Mouse (Mus musculus): ENCODE results near the gene AY074887. TPM values are rescaled to one million over a fixed set of nuclear protein-coding genes. Genes with fewer than 3 reads are reported as not detected.

AY074887 gene
- polyA plus RNA-seq (2014; fragmentation: Illumina TruSeq; extraction: RNeasy Lipid Tissue Mini Kit (QIAGEN cat#74804); ENCODE audit: low read depth, low replicate concordance): not detected

DNA sequence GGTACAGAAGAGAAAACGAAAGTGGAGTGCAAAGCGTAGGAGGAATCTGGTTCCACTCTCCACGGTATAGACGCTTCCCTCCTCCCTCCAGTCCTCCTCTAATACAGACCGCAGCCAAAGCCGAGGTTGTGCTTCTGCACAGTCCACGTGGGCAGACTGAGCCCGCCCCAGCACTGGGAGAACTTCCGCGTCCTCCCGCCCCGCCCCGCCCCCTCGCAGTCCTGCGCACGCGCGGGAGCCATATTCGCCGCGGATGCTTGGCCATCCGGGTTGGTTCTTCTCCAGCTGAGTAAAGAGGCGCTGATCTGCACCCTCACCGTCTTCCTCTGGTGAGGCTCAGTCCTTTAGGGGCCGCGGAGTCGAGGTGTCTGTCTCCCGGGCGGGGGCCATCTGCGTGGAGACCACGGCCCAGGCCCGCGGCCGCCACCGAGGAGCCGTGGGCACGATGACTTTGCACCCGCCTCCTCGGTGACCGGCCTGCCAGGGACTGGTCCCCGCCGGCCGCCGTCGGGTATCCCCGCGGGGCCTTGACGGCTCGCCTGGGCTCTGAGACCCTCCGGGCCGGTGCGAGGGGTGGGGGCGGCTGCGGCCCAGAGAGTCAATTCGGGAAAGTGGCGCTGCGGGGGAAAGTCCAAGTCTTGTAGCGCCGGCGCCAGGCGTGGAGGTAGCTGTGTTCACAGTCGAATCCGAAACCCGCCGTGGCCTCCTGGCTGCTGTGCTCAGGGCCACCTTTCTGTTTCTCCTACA, at the start of gene AY074887, which contains the start of gene Psma4:
Gene AY074887, minus strand, starts transcription at position 424 of the 747 bp plus-strand sequence.
Gene Psma4, plus strand, starts transcription at position 216 of the 747 bp plus-strand sequence.

DNA sequence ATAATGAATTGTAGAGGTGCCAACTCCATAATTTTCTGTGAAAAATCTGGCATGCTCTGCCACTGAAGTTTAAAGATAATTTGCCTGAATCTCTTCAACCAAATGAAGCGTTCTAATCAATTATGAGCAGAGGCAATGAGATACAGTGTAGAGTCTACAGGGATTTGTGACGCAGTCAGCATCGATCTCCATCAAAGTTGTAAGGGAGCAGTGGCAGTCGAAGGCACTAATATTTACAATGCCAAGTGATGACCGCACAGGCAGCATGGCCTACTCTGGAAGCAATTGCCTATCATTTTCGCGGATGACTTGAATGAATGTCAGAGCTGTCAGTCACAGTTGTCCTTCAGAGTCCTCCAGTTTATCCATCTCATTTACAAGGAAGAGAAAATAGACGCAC, 29.9 kb upstream of the AY074887 start, which contains the start of gene Chrna5:
Gene Chrna5, plus strand, starts transcription at position 207 of the 400 bp plus-strand sequence.

DNA sequence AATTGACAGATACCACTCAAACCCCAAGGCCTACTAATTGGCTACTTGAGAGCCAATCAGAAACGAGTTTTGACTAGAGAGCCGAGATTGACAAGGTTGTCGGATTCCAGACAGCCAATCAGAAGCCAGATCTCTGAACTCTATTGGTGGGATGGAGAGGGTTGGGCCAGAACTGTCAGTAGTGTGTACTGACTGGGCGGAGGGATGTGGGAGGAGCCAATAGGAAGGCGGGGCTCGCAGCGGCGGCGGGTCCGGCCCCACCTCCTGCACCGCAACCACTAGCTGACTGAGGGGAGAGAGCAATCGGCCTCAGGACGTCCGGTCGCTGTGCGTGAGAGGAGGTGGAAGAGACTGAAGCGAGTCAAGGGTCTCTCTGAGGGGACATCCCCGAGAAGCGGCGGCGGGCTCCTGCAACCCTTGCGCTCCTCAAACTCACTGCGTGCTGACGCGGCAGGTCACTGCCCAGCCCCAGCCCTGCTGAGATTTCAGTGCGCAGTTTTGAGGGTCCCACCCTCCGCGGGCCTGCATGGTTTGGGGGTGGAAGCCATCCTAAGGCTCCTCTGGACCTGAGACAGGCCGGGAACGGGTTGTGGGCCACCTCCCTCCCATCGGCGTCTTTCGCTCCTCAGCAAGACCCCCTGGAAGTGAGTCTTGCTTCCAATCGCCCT, 33.7 kb downstream of the AY074887 start, which contains the start of gene Hykk:
Gene Hykk, plus strand, starts transcription at position 274 of the 668 bp plus-strand sequence.

Other genes with a start within 250 kb of the AY074887 start
- 60.5 TPM for gene Wdr61, start 216.5 kb downstream of the AY074887 start, polyA plus RNA-seq (2014; fragmentation: Illumina TruSeq; extraction: RNeasy Lipid Tissue Mini Kit (QIAGEN cat#74804); ENCODE audit: low read depth, low replicate concordance)
- 5.5 TPM for gene Crabp1, start 186.2 kb downstream of the AY074887 start, polyA plus RNA-seq (2014; fragmentation: Illumina TruSeq; extraction: RNeasy Lipid Tissue Mini Kit (QIAGEN cat#74804); ENCODE audit: low read depth, low replicate concordance)
- 28.2 TPM for gene Ireb2, start 87.2 kb downstream of the AY074887 start, polyA plus RNA-seq (2014; fragmentation: Illumina TruSeq; extraction: RNeasy Lipid Tissue Mini Kit (QIAGEN cat#74804); ENCODE audit: low read depth, low replicate concordance)
- gene Hykk, start 33.7 kb downstream of the AY074887 start, polyA plus RNA-seq (2014; fragmentation: Illumina TruSeq; extraction: RNeasy Lipid Tissue Mini Kit (QIAGEN cat#74804); ENCODE audit: low read depth, low replicate concordance): 3.2 TPM
- 138 TPM for gene Psma4, start 208 bp downstream of the AY074887 start, polyA plus RNA-seq (2014; fragmentation: Illumina TruSeq; extraction: RNeasy Lipid Tissue Mini Kit (QIAGEN cat#74804); ENCODE audit: low read depth, low replicate concordance)
- gene Chrna5, start 29.9 kb upstream of the AY074887 start, polyA plus RNA-seq (2014; fragmentation: Illumina TruSeq; extraction: RNeasy Lipid Tissue Mini Kit (QIAGEN cat#74804); ENCODE audit: low read depth, low replicate concordance): 0.43 TPM
- not detected for gene Chrna3, start 75.6 kb upstream of the AY074887 start, polyA plus RNA-seq (2014; fragmentation: Illumina TruSeq; extraction: RNeasy Lipid Tissue Mini Kit (QIAGEN cat#74804); ENCODE audit: low read depth, low replicate concordance)
- not detected for gene Chrnb4, start 97.8 kb upstream of the AY074887 start, polyA plus RNA-seq (2014; fragmentation: Illumina TruSeq; extraction: RNeasy Lipid Tissue Mini Kit (QIAGEN cat#74804); ENCODE audit: low read depth, low replicate concordance)
- 44.8 TPM for gene Ube2q2, start 197.9 kb upstream of the AY074887 start, polyA plus RNA-seq (2014; fragmentation: Illumina TruSeq; extraction: RNeasy Lipid Tissue Mini Kit (QIAGEN cat#74804); ENCODE audit: low read depth, low replicate concordance)

Measured in adipose tissue, adult 10 weeks (tissue).